Mouse (Mus musculus) heart, postnatal 36 days (tissue): ENCODE results near the gene Nox4. TPM values are rescaled to one million over a fixed set of nuclear protein-coding genes. Genes with fewer than 3 reads are reported as not detected.
"Not testable (repeated sequence)": the region's sequence is repeated elsewhere in the genome, so short reads cannot be mapped to it uniquely, and the experiment has no call there.

ENCODE experiments used
- DNase-seq, 2 experiments: peaks; one replicate each; pipeline ENCODE4 v3.0.0; 2021 to 2022
- intact Hi-C: fragments of 180-260 bp; cut with DNase I; formaldehyde crosslinking; loops from one replicate; pipeline ENCODE4 v1.15.1; 2025
- total RNA-seq, 2 experiments: library from RNA; stranded (reverse); gene quantifications; 2 replicates each; pipeline ENCODE4 v1.2.3; 2021

The Nox4 gene
- total RNA-seq, 2 experiments from 2014 or later: 1.1 to 1.7 TPM

DNA sequence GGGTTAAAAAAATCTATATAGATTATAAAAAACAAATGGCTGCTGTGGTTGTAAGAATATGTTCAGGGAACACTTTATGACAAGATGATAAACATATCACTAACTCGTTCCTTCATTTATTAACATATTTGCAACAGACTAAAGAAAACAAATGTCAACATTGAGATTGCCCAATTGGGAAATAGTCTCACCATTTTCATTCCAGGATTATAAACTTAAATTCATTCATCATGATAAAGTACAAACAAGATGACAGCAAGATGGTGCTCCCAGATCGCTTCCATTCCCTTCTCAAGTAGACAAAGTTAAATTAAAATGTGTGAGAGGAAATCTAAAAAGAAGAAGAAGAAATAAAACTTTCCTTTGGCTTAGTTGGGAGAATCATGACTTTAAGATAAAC is 124.9 kb downstream of the Nox4 start:
- intact Hi-C loops: no loop called here
- no peak for DNase-seq

- DNase-seq: no peak
- intact Hi-C loops: no loop called here
Observed at GRCm38 (mm10) chr7:87371316-87371715, 125.4 kb downstream of the Nox4 start.

GRCm38 (mm10) chr7:87374322-87374721 is 128.4 kb downstream of the Nox4 start:
- no peak for DNase-seq
- intact Hi-C loops: no loop called here

DNA sequence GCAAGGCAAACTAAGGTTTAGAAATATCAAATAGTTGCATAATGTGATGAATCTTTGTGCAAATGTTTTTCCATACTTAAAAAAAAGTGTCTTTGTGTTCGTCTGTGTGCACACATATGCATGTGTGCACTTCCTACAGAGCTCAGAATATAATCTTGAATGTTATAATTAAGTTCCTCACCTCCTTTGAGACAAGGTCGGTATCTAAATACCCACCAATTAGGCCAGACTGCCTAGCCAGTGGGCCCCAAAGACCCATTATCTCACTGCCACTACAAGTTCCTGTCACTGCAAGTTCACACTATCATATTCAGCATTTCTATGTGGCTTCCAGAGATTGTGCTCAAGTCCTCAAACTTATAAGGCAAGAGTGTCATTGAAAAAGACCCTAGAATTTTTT is 129.0 kb downstream of the Nox4 start:
- intact Hi-C loops: no loop called here
- DNase-seq: no peak

- DNase-seq: no peak
- intact Hi-C loops: loop anchor here (10.0 kb wide), 1 partner anchor 58 kb away; no protein-coding TSS in a partner anchor
Observed at GRCm38 (mm10) chr7:87397023-87397422, 151.1 kb downstream of the Nox4 start.

DNA sequence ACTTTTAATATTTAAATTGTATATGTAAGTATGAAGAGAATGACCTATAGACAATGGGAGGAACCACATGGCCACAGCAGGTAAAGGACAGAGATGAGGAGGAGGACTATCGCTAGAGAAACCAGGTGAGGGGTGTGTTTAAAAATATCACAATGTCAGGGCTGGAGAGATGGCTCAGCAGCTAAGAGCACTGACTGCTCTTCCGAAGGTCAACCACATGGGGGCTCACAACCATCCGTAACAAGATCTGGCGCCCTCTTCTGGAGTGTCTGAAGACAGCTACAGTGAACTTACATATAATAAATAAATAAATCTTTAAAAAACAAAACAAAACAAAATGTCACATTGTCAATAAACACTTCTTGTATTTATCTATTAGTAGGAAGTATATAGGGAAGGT is 165.5 kb downstream of the Nox4 start:
- intact Hi-C loops: loop anchor here (5.0 kb wide), 1 partner anchor 299 kb away; no protein-coding TSS in a partner anchor
- DNase-seq: not testable (repeated sequence)

DNA sequence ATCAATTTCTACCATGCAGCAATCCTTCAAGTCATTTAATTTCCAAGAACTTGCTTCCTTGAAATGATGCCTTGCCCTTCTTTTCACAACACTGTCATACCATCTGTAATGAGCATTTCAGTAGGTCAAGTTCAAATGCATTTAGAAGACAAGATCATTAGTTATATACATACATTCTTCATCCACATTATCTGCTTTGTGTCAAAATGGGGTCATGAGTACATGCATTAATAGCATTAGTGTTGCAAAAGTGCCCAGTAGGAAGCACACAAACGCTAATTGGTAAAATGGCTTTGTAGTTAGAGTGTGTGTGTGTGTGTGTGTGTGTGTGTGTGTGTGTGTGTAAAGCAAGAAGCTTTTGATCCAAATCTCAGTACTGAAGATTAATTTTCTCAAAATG is 167.4 kb downstream of the Nox4 start:
- intact Hi-C loops: loop anchor here (5.0 kb wide), 1 partner anchor 301 kb away; no protein-coding TSS in a partner anchor

More for the DNA sequence above, 167.4 kb downstream of the Nox4 start:
- DNase-seq: no peak

Other genes starting within 250 kb of the Nox4 start
- not detected for gene Vmn2r79, start 250.0 kb upstream of the Nox4 start, total RNA-seq
- not detected for gene Tyr, start 247.4 kb downstream of the Nox4 start, total RNA-seq